Mouse (Mus musculus): ENCODE results near the gene Capg. TPM values are rescaled to one million over a fixed set of nuclear protein-coding genes. Genes with fewer than 3 reads are reported as not detected.

Capg gene
- polyA plus RNA-seq, 1 experiment from 2014 or later = 8.0 TPM

DNA sequence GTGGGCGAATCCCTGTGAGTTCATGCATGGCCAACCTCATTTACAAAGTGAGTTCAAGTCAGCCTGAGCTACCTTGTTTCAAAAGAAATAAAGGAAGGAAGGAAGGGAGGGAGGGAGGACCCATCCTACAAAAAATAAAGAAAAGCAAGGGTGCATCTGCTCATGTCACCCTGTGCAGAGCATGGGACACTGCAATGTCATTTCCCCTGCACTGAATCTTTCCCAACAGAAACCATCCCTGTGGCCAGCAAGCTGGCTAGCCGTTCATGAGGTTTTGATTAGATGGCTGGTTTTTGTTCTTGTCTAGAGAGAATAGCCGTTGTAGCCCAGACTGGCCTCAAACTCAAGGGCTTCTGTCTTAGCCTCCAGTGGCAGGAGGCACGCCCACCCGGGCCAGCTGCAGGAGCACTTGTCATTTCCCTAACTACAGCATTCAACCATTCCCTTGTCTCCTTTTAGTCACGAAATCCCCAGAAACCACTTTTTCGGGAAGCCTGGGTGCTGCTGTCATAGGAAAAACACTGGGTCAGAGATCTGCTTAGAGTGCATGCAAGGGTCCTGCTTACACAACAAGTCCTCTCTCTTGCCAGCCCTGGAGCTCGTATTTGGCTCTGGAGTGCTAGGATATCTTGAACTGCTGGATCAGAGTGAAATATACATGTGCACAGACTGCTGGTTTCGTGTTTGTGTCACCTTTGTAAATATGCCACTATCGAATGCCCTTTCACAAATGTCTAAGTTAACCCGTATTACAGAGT, 37.6 kb downstream of the Capg start:
- Histone ChIP-seq H3K9me3 (no peaks in the 10 kb centered on the region), H3K27me3 (no peaks in the 10 kb centered on the region), H3K4me3 (no peak overlapping the region), H3K27ac (replicated peaks) (no peak overlapping the region), H3K4me2 (no peak overlapping the region), H3K4me1 (replicated peaks) (no peaks in the 10 kb centered on the region), H3K36me3 (peaks cover 11% of the 10 kb centered on the region), H3K9ac (no peak overlapping the region)
- no peak for ATAC-seq (ENCODE audit: low FRiP score, low read depth)
- 82% methylated on average over 11 of the region's 11 CpGs for WGBS

DNA sequence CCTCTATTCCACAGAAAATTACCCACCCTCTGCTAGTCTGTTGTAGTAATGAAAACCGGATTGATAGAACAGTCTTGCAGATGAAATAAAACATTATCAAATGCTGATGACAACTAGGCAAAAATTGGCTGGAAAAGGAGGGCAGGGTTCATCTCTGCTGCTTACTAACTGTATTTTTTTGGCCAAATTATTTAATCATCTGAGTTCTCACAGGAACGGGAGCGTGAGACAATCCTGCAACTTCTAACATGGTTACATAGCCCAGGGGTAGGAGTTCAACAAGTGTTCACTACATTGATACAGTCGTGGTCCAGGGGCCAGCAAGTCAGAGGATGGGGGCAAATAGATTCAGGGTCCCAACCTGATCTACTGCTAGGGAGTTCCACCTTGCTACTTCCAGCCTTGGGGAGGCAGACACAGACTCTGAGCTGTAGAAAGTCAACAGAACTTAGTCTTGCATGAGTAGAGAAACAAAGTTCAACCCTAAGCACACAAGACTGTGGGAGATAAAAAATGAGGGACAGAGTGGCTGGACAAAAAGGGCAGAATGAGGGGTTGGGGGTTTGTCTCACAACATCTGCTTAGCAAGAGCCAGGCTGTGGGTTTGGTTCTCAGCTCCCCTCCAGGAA, 39.1 kb downstream of the Capg start:
- 91% methylated on average over 4 of the region's 4 CpGs for WGBS
- no peak for ATAC-seq (ENCODE audit: low FRiP score, low read depth)
- Histone ChIP-seq H3K36me3 (peaks cover 7% of the 10 kb centered on the region), H3K9ac (no peak overlapping the region), H3K4me1 (replicated peaks) (no peaks in the 10 kb centered on the region), H3K4me2 (no peak overlapping the region), H3K27me3 (no peaks in the 10 kb centered on the region), H3K4me3 (no peak overlapping the region), H3K9me3 (no peaks in the 10 kb centered on the region), H3K27ac (replicated peaks) (no peak overlapping the region)

GRCm38 (mm10) chr6:72584154-72584553, 40.0 kb downstream of the Capg start:
- no peak for ATAC-seq (ENCODE audit: low FRiP score, low read depth)
- no peak overlapping the region for H3K9ac ChIP-seq
- no peak overlapping the region for H3K27ac ChIP-seq (replicated peaks)
- H3K27me3 ChIP-seq = no peaks in the 10 kb centered on the region
- no peaks in the 10 kb centered on the region for H3K4me1 ChIP-seq (replicated peaks)
- H3K36me3 ChIP-seq = peaks cover 7% of the 10 kb centered on the region
- no peaks in the 10 kb centered on the region for H3K9me3 ChIP-seq
- WGBS = 89% methylated on average over 11 of the region's 11 CpGs
- no peak overlapping the region for H3K4me3 ChIP-seq
- H3K4me2 ChIP-seq = no peak overlapping the region

GRCm38 (mm10) chr6:72586701-72587100, 42.5 kb downstream of the Capg start:
- H3K9ac ChIP-seq = no peak overlapping the region
- no peaks in the 10 kb centered on the region for H3K9me3 ChIP-seq
- no peak overlapping the region for H3K27ac ChIP-seq (replicated peaks)
- no peak overlapping the region for H3K4me3 ChIP-seq
- no peak for ATAC-seq (ENCODE audit: low FRiP score, low read depth)
- H3K27me3 ChIP-seq = no peaks in the 10 kb centered on the region
- H3K36me3 ChIP-seq = no peaks in the 10 kb centered on the region
- H3K4me2 ChIP-seq = no peak overlapping the region
- 86% methylated on average over 3 of the region's 3 CpGs for WGBS
- H3K4me1 ChIP-seq (replicated peaks) = no peaks in the 10 kb centered on the region

GRCm38 (mm10) chr6:72588307-72588706, 44.1 kb downstream of the Capg start:
- Histone ChIP-seq H3K4me2 (no peak overlapping the region), H3K9me3 (no peaks in the 10 kb centered on the region), H3K27me3 (no peaks in the 10 kb centered on the region), H3K4me3 (no peak overlapping the region), H3K4me1 (replicated peaks) (no peaks in the 10 kb centered on the region), H3K9ac (no peak overlapping the region), H3K27ac (replicated peaks) (no peak overlapping the region), H3K36me3 (no peaks in the 10 kb centered on the region)
- no peak for ATAC-seq (ENCODE audit: low FRiP score, low read depth)

GRCm38 (mm10) chr6:72590111-72590510, 45.9 kb downstream of the Capg start:
- Histone ChIP-seq H3K4me1 (replicated peaks) (no peaks in the 10 kb centered on the region), H3K9me3 (no peaks in the 10 kb centered on the region), H3K4me3 (no peak overlapping the region), H3K36me3 (no peaks in the 10 kb centered on the region), H3K27ac (replicated peaks) (no peak overlapping the region), H3K9ac (no peak overlapping the region), H3K27me3 (no peaks in the 10 kb centered on the region), H3K4me2 (no peak overlapping the region)
- ATAC-seq (ENCODE audit: low FRiP score, low read depth) = no peak

DNA sequence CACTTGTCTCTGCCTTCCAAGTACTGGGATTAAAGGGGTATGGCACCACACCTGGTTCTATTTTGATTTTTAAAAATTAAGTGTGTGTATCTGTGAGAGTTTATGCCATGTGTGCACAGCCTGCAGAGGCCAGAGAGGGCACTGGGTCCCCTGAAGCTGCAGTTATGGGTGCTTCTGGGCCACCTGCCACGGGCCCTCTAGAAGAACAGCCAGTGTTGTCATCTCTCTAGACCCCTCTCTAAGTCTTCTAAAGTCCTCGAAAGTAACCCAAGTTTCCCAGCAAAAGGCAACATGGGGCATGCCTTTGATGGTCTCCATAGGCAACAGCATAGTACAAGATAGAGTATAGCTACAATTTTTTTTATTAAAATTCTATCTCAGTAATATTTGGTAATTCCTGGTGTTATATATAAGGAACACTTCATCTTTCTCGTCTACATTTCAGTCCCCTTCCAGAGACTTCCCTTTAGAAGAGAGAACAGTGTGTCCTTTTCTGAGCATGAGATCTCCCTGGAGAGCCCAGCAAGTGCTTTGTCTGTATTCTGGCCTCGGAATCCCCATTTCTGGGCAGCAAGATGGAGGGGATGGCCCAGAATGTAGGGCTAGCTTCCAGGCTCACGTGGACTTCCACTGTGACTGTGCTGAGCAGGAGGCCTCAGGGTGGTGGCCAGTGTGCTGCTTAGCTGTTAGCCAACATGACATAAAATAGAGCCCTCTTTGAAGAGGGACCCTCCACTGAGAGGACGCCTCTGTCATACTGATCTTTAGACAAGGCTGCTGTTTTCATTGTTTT, 49.0 kb downstream of the Capg start:
- Histone ChIP-seq H3K9ac (no peak overlapping the region), H3K4me2 (no peak overlapping the region), H3K27ac (replicated peaks) (no peak overlapping the region), H3K27me3 (no peaks in the 10 kb centered on the region), H3K4me1 (replicated peaks) (peaks cover 12% of the 10 kb centered on the region), H3K9me3 (no peaks in the 10 kb centered on the region), H3K4me3 (no peak overlapping the region), H3K36me3 (no peaks in the 10 kb centered on the region)
- 82% methylated on average over 6 of the region's 6 CpGs for WGBS
- ATAC-seq (ENCODE audit: low FRiP score, low read depth) = no peak

GRCm38 (mm10) chr6:72593914-72594313, 49.7 kb downstream of the Capg start:
- no peak overlapping the region for H3K4me3 ChIP-seq
- H3K9me3 ChIP-seq = no peaks in the 10 kb centered on the region
- ATAC-seq (ENCODE audit: low FRiP score, low read depth) = no peak
- no peaks in the 10 kb centered on the region for H3K36me3 ChIP-seq
- H3K9ac ChIP-seq = no peak overlapping the region
- H3K27me3 ChIP-seq = no peaks in the 10 kb centered on the region
- peaks cover 15% of the 10 kb centered on the region for H3K4me1 ChIP-seq (replicated peaks)
- H3K4me2 ChIP-seq = no peak overlapping the region
- no peak overlapping the region for H3K27ac ChIP-seq (replicated peaks)
- WGBS = 72% methylated on average over 5 of the region's 5 CpGs

GRCm38 (mm10) chr6:72597083-72597874, 53.1 kb downstream of the Capg start:
- peaks cover 21% of the 10 kb centered on the region for H3K4me1 ChIP-seq (replicated peaks)
- peak overlapping the region; percentile 80 for H3K4me2 ChIP-seq
- H3K9ac ChIP-seq = peak overlapping the region; percentile 76
- H3K4me3 ChIP-seq = peak overlapping the region; percentile 64
- H3K27ac ChIP-seq (replicated peaks) = peak overlapping the region; percentile 69
- 52% methylated on average over 13 of the region's 13 CpGs for WGBS
- no peaks in the 10 kb centered on the region for H3K27me3 ChIP-seq
- H3K9me3 ChIP-seq = no peaks in the 10 kb centered on the region
- ATAC-seq (ENCODE audit: low FRiP score, low read depth) = no peak
- no peaks in the 10 kb centered on the region for H3K36me3 ChIP-seq

- Histone ChIP-seq H3K9ac (peak within 1 kb of the TSS; percentile 76), H3K4me3 (peak within 1 kb of the TSS; percentile 64), H3K27ac (replicated peaks) (peak within 1 kb of the TSS; percentile 69), H3K36me3 (no peaks in the 10 kb centered on the region), H3K9me3 (no peaks in the 10 kb centered on the region), H3K4me2 (peak within 1 kb of the TSS; percentile 80), H3K4me1 (replicated peaks) (peaks cover 21% of the 10 kb centered on the region), H3K27me3 (no peaks in the 10 kb centered on the region)
- peak; percentile 95 for ATAC-seq (ENCODE audit: low FRiP score, low read depth)
- 1% methylated on average over 38 of the region's 38 CpGs for WGBS
Observed at GRCm38 (mm10) chr6:72597956-72598753, 54.0 kb downstream of the Capg start, which contains the start of the genes Elmod3 and Retsat. Elmod3 (minus strand) TSS chr6:72598413. Retsat (plus strand) TSS chr6:72598475.

All from hindbrain, embryonic 15.5 days (tissue).